Mouse (Mus musculus) layer of hippocampus, adult 2 months (tissue): ENCODE measurements around the gene Tmem52b. TPM values are rescaled to one million over a fixed set of nuclear protein-coding genes. Genes with fewer than 3 reads are reported as not detected.

Experiments used
- DNase-seq, 2 experiments: peaks; one replicate each; pipeline ENCODE4 v3.0.0; 2022; ENCODE audit warnings: low spot score in 2 of 2
- H3K27ac ChIP-seq: fragments of 200-600 bp; 2 replicates; pipeline ENCODE4 v1.8.1; 2022
- H3K4me3 ChIP-seq: fragments of 200-600 bp; 2 replicates; pipeline ENCODE4 v1.8.1; 2022; ENCODE audit warnings: mild to moderate bottlenecking
- CTCF ChIP-seq: fragments of 200-600 bp; conservative IDR thresholded peaks from 2 replicates; pipeline ENCODE4 v1.8.1; 2022; ENCODE audit warnings: antibody characterized with exemption, mild to moderate bottlenecking, moderate library complexity
- total RNA-seq, 2 experiments: library from RNA; stranded (reverse); gene quantifications; 2 replicates each; pipeline ENCODE4 v1.2.3; 2021

Gene Tmem52b
- total RNA-seq, 2 experiments from 2014 or later: not detected

- DNase-seq: no peak
- no peak overlapping the region for H3K4me3 ChIP-seq
- TF ChIP-seq CTCF: no peak
- no peak overlapping the region for H3K27ac ChIP-seq
Measured at GRCm38 (mm10) chr6:129513409-129513808, 1.1 kb downstream of the Tmem52b start.

- Histone ChIP-seq H3K27ac (no peak overlapping the region), H3K4me3 (no peak overlapping the region)
- DNase-seq: no peak
- TF ChIP-seq CTCF: no peak
Measured at GRCm38 (mm10) chr6:129514376-129514775, 2.0 kb downstream of the Tmem52b start.

- DNase-seq: no peak
- no peak overlapping the region for H3K4me3 ChIP-seq
- TF ChIP-seq CTCF: no peak
Measured at GRCm38 (mm10) chr6:129515068-129515467, 2.7 kb downstream of the Tmem52b start.

GRCm38 (mm10) chr6:129516388-129516787, 4.0 kb downstream of the Tmem52b start:
- DNase-seq: no peak
- H3K27ac ChIP-seq: no peak overlapping the region
- no peak overlapping the region for H3K4me3 ChIP-seq
- no peak for TF ChIP-seq CTCF

More at GRCm38 (mm10) chr6:129515068-129515467, 2.7 kb downstream of the Tmem52b start:
- no peak overlapping the region for H3K27ac ChIP-seq

- TF ChIP-seq CTCF: peak; percentile 79
- DNase-seq: peak in 1 of 2 experiments; percentile 70
- no peak overlapping the region for H3K4me3 ChIP-seq
Measured at GRCm38 (mm10) chr6:129517752-129518408, 5.5 kb downstream of the Tmem52b start.

GRCm38 (mm10) chr6:129526069-129526468, 13.7 kb downstream of the Tmem52b start:
- no peak for TF ChIP-seq CTCF
- Histone ChIP-seq H3K4me3 (no peak overlapping the region), H3K27ac (no peak overlapping the region)
- DNase-seq: no peak

More at GRCm38 (mm10) chr6:129517752-129518408, 5.5 kb downstream of the Tmem52b start:
- H3K27ac ChIP-seq: no peak overlapping the region

GRCm38 (mm10) chr6:129527416-129527815, 15.1 kb downstream of the Tmem52b start:
- Histone ChIP-seq H3K4me3 (no peak overlapping the region), H3K27ac (no peak overlapping the region)
- no peak for DNase-seq
- no peak for TF ChIP-seq CTCF

GRCm38 (mm10) chr6:129529605-129530004, 17.2 kb downstream of the Tmem52b start:
- no peak for DNase-seq
- no peak for TF ChIP-seq CTCF
- Histone ChIP-seq H3K27ac (no peak overlapping the region), H3K4me3 (no peak overlapping the region)

GRCm38 (mm10) chr6:129530261-129530660, 17.9 kb downstream of the Tmem52b start:
- no peak for TF ChIP-seq CTCF
- Histone ChIP-seq H3K4me3 (no peak overlapping the region), H3K27ac (no peak overlapping the region)
- no peak for DNase-seq

GRCm38 (mm10) chr6:129532556-129532941, 20.2 kb downstream of the Tmem52b start:
- peak overlapping the region; percentile 87 for H3K4me3 ChIP-seq
- TF ChIP-seq CTCF: peak; percentile 51
- peak overlapping the region; percentile 99 for H3K27ac ChIP-seq
- DNase-seq: no peak

GRCm38 (mm10) chr6:129532942-129533860, 20.8 kb downstream of the Tmem52b start, which contains the start of gene Gabarapl1:
Gabarapl1 (plus strand) TSS chr6:129533160.
- peak within 1 kb of the TSS; percentile 99 for H3K27ac ChIP-seq
- DNase-seq: peak; percentile 81 to 87
- peak within 1 kb of the TSS; percentile 87 for H3K4me3 ChIP-seq
- no peak for TF ChIP-seq CTCF

GRCm38 (mm10) chr6:129534057-129534456, 21.7 kb downstream of the Tmem52b start:
- H3K4me3 ChIP-seq: peak overlapping the region; percentile 87
- peak overlapping the region; percentile 99 for H3K27ac ChIP-seq
- DNase-seq: no peak
- TF ChIP-seq CTCF: no peak

GRCm38 (mm10) chr6:129534627-129535190, 22.4 kb downstream of the Tmem52b start:
- no peak for TF ChIP-seq CTCF
- Histone ChIP-seq H3K27ac (peak overlapping the region; percentile 99), H3K4me3 (peak overlapping the region; percentile 87)
- DNase-seq: no peak
